Mouse (Mus musculus): ENCODE results near the gene Zfp358.

Zfp358 gene

DNA sequence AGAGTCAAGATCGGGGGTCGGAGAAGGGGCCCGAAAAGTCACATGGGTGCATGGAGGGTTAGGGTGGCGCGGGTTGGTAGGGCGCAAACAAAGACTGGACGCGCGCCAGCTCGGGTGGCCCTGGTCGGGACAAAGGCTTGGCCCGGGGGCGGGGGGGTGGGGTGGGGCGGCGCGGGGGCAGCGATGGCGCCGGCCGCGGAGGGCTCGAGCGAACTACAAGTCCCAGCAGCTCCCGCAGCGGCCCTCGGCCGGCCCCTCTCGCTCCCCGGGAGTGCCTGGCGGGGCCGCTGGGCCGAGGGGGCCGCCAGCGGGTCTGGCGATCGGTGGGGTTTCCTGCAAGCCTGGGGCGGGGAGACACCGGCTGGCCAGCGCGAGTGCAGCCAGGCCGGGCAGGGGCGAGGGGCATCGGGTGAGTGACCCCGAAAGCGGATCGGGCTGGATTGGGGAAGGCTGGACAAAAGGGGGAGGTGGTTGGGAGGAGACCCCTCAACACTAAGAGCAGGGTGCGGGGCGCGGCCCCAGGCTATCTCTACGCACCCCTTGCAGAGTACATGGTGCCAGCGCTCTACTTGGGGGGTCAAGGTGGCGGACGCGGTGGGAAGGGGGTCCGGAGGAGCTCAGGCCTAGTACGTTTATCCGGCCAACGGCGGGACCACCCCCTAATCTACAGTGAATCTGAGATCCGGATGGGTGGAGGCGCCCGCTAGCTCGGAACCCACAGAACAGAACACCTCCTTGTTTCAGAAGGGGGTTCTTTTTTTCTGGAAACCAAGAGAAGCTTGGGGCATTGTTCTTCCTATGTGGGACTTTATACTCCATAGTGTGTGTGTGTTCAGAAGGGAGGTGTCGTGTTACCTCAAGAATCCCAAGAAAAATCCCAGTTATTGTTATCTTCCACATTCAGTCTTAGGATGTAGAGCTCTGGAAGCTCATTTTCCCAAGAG is at the start of gene Zfp358:
Gene Zfp358 (plus strand): TSS at position 238 of the 944 bp plus-strand sequence.
- DNase-seq (ENCODE audit: low read depth, low spot score) = peak; percentile 51

DNA sequence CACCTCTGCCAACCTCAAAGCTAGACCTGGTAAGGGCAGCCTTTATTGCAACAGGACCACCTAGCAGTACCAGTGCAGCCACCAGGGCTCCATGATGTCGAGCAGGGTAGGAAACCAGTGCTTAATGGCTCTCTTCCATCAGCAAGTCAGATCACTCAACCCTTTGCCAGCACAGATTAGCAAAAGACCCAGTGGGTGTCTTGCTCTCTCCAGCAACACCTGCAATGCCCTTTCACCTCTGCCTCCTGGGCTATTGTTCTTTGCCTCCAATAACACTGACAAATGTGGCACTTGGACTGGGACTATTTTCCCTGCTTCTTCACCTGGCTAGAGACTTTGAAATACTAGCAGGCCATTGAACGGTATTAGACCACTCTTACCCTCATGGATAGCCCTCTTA is 43.7 kb upstream of the Zfp358 start:
- DNase-seq (ENCODE audit: low read depth, low spot score) = no peak

- DNase-seq (ENCODE audit: low read depth, low spot score) = peak; percentile 75
These were observed 42.3 kb upstream of the Zfp358 start for GRCm38 (mm10) chr8:3450670-3451069.

- no peak for DNase-seq (ENCODE audit: low read depth, low spot score)
These were observed 40.9 kb upstream of the Zfp358 start for GRCm38 (mm10) chr8:3451992-3452391.

GRCm38 (mm10) chr8:3463248-3463647 is 29.7 kb upstream of the Zfp358 start:
- DNase-seq (ENCODE audit: low read depth, low spot score) = no peak

GRCm38 (mm10) chr8:3464309-3464708 is 28.6 kb upstream of the Zfp358 start:
- peak; percentile 69 for DNase-seq (ENCODE audit: low read depth, low spot score)

GRCm38 (mm10) chr8:3467006-3467885 is 25.7 kb upstream of the Zfp358 start, which contains the start of gene Pex11g:
Gene Pex11g, minus strand, starts transcription at chr8:3467680.
- DNase-seq (ENCODE audit: low read depth, low spot score) = peak; percentile 97

- DNase-seq (ENCODE audit: low read depth, low spot score) = no peak
These were observed 24.9 kb upstream of the Zfp358 start for GRCm38 (mm10) chr8:3467886-3468545.

DNA sequence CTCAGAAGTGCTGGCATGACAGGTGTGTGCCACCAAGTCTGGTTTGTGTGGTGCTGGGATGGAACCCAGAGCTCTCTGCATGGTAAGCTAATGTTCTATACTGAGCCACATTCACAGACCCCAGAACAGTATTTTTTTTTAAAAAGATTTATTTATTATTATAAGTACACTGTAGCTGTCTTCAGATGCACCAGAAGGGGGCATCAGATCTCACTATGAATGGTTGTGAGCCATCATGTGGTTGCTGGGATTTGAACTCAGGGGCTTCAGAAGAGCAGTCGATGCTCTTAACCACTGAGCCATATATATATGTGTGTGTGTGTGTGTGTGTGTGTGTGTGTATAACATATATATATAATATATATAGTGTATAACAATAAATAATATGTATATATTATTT is 24.1 kb upstream of the Zfp358 start:
- no peak for DNase-seq (ENCODE audit: low read depth, low spot score)

- no peak for DNase-seq (ENCODE audit: low read depth, low spot score)
These were observed 22.4 kb upstream of the Zfp358 start, which contains the start of gene Tex45 for GRCm38 (mm10) chr8:3470562-3470961. Gene Tex45, plus strand, starts transcription at chr8:3470862.

GRCm38 (mm10) chr8:3475715-3476429 is 17.1 kb upstream of the Zfp358 start:
- no peak for DNase-seq (ENCODE audit: low read depth, low spot score)

DNA sequence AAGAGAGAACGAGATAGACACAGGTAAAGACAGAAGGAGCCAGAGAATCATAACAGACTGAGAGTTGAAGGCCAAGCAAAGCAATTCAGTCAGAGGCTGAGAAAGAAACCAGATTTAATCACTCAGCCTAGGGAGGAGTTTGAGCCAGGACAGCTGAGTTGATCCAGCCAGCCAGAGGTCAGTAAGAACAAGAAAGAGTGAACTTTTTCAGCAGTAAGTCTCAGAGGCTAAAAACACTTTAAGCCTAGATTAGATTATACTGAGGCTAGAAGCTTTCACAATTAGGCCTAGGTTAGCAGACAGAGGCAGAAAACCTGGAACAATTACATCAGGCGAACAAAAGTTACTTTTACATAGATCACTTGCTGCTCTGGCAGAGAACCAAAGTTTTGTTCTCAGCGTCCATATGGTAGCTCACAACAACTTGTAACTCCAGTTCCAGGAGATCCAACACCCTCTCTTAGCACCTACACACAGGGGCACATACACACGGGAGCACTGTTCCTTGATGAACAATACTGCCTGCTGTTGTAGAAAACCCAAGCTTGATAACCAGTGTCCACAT is 12.6 kb upstream of the Zfp358 start:
- no peak for DNase-seq (ENCODE audit: low read depth, low spot score)

GRCm38 (mm10) chr8:3481605-3482004 is 11.3 kb upstream of the Zfp358 start:
- no peak for DNase-seq (ENCODE audit: low read depth, low spot score)

DNA sequence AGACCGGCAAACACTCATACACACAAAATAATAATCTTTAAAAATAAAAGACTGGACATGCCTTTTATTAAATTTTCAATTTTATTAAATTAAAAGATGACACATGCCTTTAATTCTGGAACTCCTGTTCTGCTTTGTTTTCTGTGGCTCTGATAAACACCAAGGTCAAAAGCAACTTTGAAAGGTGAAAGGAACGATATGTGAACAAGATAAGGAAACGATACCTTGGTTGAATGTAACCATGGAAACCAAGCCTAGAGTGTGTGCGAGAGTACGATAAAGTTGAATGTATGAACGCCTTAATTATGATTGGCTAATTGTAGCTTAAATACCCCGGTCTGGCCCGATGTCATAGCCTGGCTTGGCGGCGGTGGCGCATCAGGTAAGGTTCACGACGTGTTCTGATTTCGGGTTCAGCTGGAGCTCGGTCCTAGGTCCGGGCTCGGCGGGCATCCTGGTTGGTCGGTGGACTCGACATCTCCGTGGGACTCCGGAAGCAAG is 10.6 kb upstream of the Zfp358 start:
- no peak for DNase-seq (ENCODE audit: low read depth, low spot score)

DNA sequence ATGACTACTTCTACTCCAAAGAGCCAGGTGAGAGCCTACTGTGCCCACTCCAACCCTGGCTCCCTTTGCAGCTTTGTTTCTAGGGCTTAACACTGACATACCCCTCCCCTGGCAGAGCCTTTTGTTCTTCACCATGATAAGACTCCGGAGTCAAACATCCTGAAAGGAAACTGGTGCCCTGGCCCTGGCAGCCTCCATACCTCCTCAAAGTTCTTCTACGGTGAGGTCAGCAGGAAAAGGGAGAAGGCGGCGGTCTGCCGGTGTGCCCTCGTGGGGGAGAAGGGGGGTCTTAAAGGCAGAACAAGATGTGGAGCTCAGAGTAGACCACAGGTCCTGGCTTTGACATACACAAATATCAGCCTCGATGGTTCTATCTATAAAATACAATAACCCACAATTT is 9.4 kb upstream of the Zfp358 start:
- DNase-seq (ENCODE audit: low read depth, low spot score) = no peak

DNA sequence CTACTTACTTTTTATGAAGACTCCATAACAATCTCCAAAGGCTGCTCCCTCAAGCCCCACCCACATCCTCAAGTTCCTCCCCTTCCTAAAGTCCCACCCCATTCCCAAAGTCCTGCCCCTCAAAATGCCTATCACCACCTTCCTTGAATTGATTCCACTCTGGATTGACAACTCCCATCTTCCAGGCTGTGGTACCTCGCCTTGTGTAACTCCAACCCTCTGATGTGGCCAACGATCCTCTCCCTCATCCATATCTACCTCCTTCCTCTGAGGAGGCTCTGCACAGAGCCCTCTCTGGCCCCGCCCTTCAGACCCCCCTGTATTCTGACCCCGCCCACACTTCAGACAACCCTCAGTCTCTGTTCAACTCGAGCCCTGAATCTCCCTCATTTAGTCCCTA is 7.7 kb upstream of the Zfp358 start:
- peak; percentile 76 for DNase-seq (ENCODE audit: low read depth, low spot score)

- no peak for DNase-seq (ENCODE audit: low read depth, low spot score)
These were observed 889 bp downstream of the Zfp358 start for GRCm38 (mm10) chr8:3493845-3494208.

- peak; percentile 38 for DNase-seq (ENCODE audit: low read depth, low spot score)
These were observed 2.9 kb downstream of the Zfp358 start for GRCm38 (mm10) chr8:3495578-3496427.

DNA sequence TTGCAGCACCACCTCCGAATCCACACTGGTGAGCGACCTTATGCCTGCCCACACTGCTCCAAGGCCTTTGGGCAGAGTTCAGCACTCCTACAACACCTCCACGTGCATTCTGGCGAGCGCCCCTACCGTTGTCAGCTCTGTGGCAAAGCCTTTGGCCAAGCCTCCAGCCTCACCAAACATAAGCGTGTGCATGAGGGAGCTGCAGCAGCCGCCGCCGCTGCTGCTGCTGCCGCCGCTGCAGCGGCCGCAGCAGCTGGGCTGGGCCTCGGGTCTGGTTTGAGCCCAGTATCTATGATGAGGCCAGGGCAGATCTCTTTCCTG is 3.5 kb downstream of the Zfp358 start:
- peak; percentile 74 for DNase-seq (ENCODE audit: low read depth, low spot score)

GRCm38 (mm10) chr8:3498583-3498982 is 5.6 kb downstream of the Zfp358 start:
- DNase-seq (ENCODE audit: low read depth, low spot score) = no peak

Data from R1 (cell line).